ENCODE assay signal across 9 mouse cellular contexts in the genomic region with DNA sequence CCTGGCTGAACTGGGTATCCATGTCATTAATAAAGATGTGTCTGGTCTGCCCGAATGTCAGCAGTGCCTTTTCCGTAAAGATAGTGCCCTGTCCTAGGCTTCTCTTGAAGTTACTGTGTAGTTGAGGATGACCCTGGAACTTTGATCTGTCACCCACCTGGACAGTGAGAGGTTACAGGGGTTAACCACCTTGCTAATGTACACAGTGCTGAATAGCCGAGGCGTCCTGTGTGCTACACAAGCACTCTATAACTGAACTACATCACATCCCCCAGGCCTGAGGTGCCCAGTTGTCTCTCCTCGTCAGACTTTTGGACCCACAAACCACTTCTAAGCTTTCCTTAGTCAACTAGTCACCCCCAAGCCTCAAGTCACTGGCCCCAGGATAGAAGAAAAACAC. TPM values are rescaled to one million over a fixed set of nuclear protein-coding genes. Genes with fewer than 3 reads are reported as not detected.
DNase-seq lines count a peak whose midpoint lies in the region; ATAC-seq and TF ChIP-seq lines count a peak whose summit lies in the region.
"Had no signal": no experiment of that assay in that cellular context is flagged by ENCODE, and none has a peak within 500 bp of the region (broad histone marks: within the 10 kb centered on the region; RNA-seq: fewer than 3 reads in every experiment).

No protein-coding gene starts in this region.

- intact Hi-C loops in gastrocnemius, postnatal 14 days (cut with DNase I; ENCODE audit: low total_unique reads): no loop called here

- peak overlapping the region; percentile 95 for H3K27ac ChIP-seq in testis, adult 2 months (ENCODE audit: control insufficient read depth, insufficient read depth, low read depth, low read length)
- peak overlapping the region; percentile 99 for H3K27ac ChIP-seq in liver, embryonic 12.5 days

- H3K4me1 ChIP-seq in erythroblast, embryonic 14.5 days (ENCODE audit: control insufficient read depth): peaks cover 58% of the 10 kb centered on the region
- peaks cover 18% of the 10 kb centered on the region for H3K4me1 ChIP-seq in testis, adult 2 months (ENCODE audit: control insufficient read depth, insufficient read depth, low read length)
- H3K4me1 ChIP-seq in liver, embryonic 12.5 days: peaks cover 62% of the 10 kb centered on the region

- TF ChIP-seq POLR2A in testis, adult 2 months (IDR thresholded peaks at IDR 0.05; ENCODE audit: control insufficient read depth, low read depth, low read length): no peak; the same call in 1 of the 2 replicates

- peak overlapping the region; percentile 100 for H3K4me2 ChIP-seq in liver, embryonic 12.5 days

- H3K9ac ChIP-seq in liver, embryonic 12.5 days: peak overlapping the region; percentile 96

- peak overlapping the region; percentile 70 for H3K4me3 ChIP-seq in erythroblast, embryonic 14.5 days (replicated peaks)
- peak overlapping the region; percentile 94 for H3K4me3 ChIP-seq in testis, adult 2 months (ENCODE audit: control insufficient read depth, low read depth, low read length)
- peak overlapping the region; percentile 92 for H3K4me3 ChIP-seq in liver, embryonic 12.5 days

- no peaks in the 10 kb centered on the region for H3K9me3 ChIP-seq in erythroblast, embryonic 14.5 days (ENCODE audit: control insufficient read depth, low read length)
- H3K9me3 ChIP-seq in liver, embryonic 12.5 days (replicated peaks): no peaks in the 10 kb centered on the region

- 50% methylated on average over 5 of the region's 5 CpGs for WGBS in liver, embryonic 12.5 days (ENCODE audit: insufficient replicate concordance)

- no peak for ATAC-seq in erythroblast, adult 5-6 weeks (replicated peaks; ENCODE audit: low FRiP score, poor library complexity, severe bottlenecking)
- ATAC-seq in liver, embryonic 12.5 days: no peak

- no peaks in the 10 kb centered on the region for H3K27me3 ChIP-seq in erythroblast, embryonic 14.5 days (ENCODE audit: control insufficient read depth)
- no peaks in the 10 kb centered on the region for H3K27me3 ChIP-seq in testis, adult 2 months (ENCODE audit: control insufficient read depth, insufficient read depth, low read length)
- no peaks in the 10 kb centered on the region for H3K27me3 ChIP-seq in liver, embryonic 12.5 days (replicated peaks)

- no peak for TF ChIP-seq CTCF in testis, adult 2 months (IDR thresholded peaks at IDR 0.05; ENCODE audit: control insufficient read depth, insufficient read depth, insufficient replicate concordance, low read depth, low read length)

- peaks cover 35% of the 10 kb centered on the region for H3K36me3 ChIP-seq in erythroblast, embryonic 14.5 days (ENCODE audit: control insufficient read depth)
- H3K36me3 ChIP-seq in testis, adult 2 months (ENCODE audit: control insufficient read depth, insufficient read depth, low read length): no peaks in the 10 kb centered on the region
- H3K36me3 ChIP-seq in liver, embryonic 12.5 days: peaks cover 28% of the 10 kb centered on the region

- no peak for DNase-seq in testis, postnatal 10 days (ENCODE audit: low spot score)
- DNase-seq in yolk sac, embryonic 10.5 days (ENCODE audit: low spot score): peak; percentile 71
- no peak for DNase-seq in gastrocnemius, postnatal 14 days
- DNase-seq in cerebellum, postnatal 10 days: no peak
- DNase-seq: cerebellum, adult 8-10 months had no signal

RNA-seq across cellular contexts. Expression of gene Znhit2, which starts 1.4 kb away (rescaled TPM):
- polyA plus RNA-seq in erythroblast, embryonic 14.5 days (2012): 8.6 and 9.3 TPM in 2 replicates
- 1.3 and 2.7 TPM in 2 replicates for total RNA-seq in erythroblast, adult 5-6 weeks (2015; ENCODE audit: low replicate concordance)
- total RNA-seq in erythroblast, adult 5-6 weeks (2017; ENCODE audit: low replicate concordance): 2.5 and 6.3 TPM in 2 replicates
- 742 and 891 TPM in 2 replicates for polyA plus RNA-seq in testis, adult 2 months (2012; rRNA removed)
- polyA plus RNA-seq in liver, embryonic 12.5 days (2016; fragmentation: Nextera tagmentation; extraction: Ambion mirVana): 31.1 and 31.8 TPM in 2 replicates
- 1 to 10 TPM; 9.2 to 9.9 TPM for total RNA-seq in gastrocnemius, postnatal 14 days (2021)

RNA-seq across cellular contexts. Expression of gene Fau, which starts 4.8 kb away (rescaled TPM):
- 521 and 530 TPM in 2 replicates for polyA plus RNA-seq in erythroblast, embryonic 14.5 days (2012)
- 503 and 517 TPM in 2 replicates for total RNA-seq in erythroblast, adult 5-6 weeks (2015; ENCODE audit: low replicate concordance)
- 317 and 511 TPM in 2 replicates for total RNA-seq in erythroblast, adult 5-6 weeks (2017; ENCODE audit: low replicate concordance)
- polyA plus RNA-seq in testis, adult 2 months (2012; rRNA removed): 605 and 748 TPM in 2 replicates
- polyA plus RNA-seq in liver, embryonic 12.5 days (2016; fragmentation: Nextera tagmentation; extraction: Ambion mirVana): 699 and 700 TPM in 2 replicates
- 100 to 1,000 TPM; 481 to 546 TPM for total RNA-seq in gastrocnemius, postnatal 14 days (2021)

RNA-seq across cellular contexts. Expression of gene Mrpl49, which starts 4.8 kb away (rescaled TPM):
- polyA plus RNA-seq in erythroblast, embryonic 14.5 days (2012): 4.9 and 6.3 TPM in 2 replicates
- total RNA-seq in erythroblast, adult 5-6 weeks (2015; ENCODE audit: low replicate concordance): 10.0 and 15.3 TPM in 2 replicates
- 8.1 and 10.2 TPM in 2 replicates for total RNA-seq in erythroblast, adult 5-6 weeks (2017; ENCODE audit: low replicate concordance)
- polyA plus RNA-seq in testis, adult 2 months (2012; rRNA removed): 9.5 and 9.8 TPM in 2 replicates
- polyA plus RNA-seq in liver, embryonic 12.5 days (2016; fragmentation: Nextera tagmentation; extraction: Ambion mirVana): 58.0 and 62.7 TPM in 2 replicates
- 10 to 100 TPM; 29.1 to 30.6 TPM for total RNA-seq in gastrocnemius, postnatal 14 days (2021)

RNA-seq across cellular contexts. Expression of gene Tm7sf2, which starts 5.8 kb away (rescaled TPM):
- polyA plus RNA-seq in erythroblast, embryonic 14.5 days (2012): 0.31 and 1.4 TPM in 2 replicates
- 1.2 and 2.3 TPM in 2 replicates for total RNA-seq in erythroblast, adult 5-6 weeks (2015; ENCODE audit: low replicate concordance)
- 0.98 and 4.2 TPM in 2 replicates for total RNA-seq in erythroblast, adult 5-6 weeks (2017; ENCODE audit: low replicate concordance)
- polyA plus RNA-seq in testis, adult 2 months (2012; rRNA removed): 26.0 and 26.5 TPM in 2 replicates
- polyA plus RNA-seq in liver, embryonic 12.5 days (2016; fragmentation: Nextera tagmentation; extraction: Ambion mirVana): 30.0 and 31.4 TPM in 2 replicates
- total RNA-seq in gastrocnemius, postnatal 14 days (2021): 1 to 10 TPM; 3.7 to 4.5 TPM

RNA-seq across cellular contexts. Expression of gene Vps51, which starts 14.6 kb away (rescaled TPM):
- 3.9 and 4.9 TPM in 2 replicates for polyA plus RNA-seq in erythroblast, embryonic 14.5 days (2012)
- total RNA-seq in erythroblast, adult 5-6 weeks (2015; ENCODE audit: low replicate concordance): 16.3 and 21.3 TPM in 2 replicates
- 12.3 and 13.4 TPM in 2 replicates for total RNA-seq in erythroblast, adult 5-6 weeks (2017; ENCODE audit: low replicate concordance)
- polyA plus RNA-seq in testis, adult 2 months (2012; rRNA removed): 48.4 and 52.1 TPM in 2 replicates
- 35.8 and 39.9 TPM in 2 replicates for polyA plus RNA-seq in liver, embryonic 12.5 days (2016; fragmentation: Nextera tagmentation; extraction: Ambion mirVana)
- 10 to 100 TPM; 20.4 to 24.0 TPM for total RNA-seq in gastrocnemius, postnatal 14 days (2021)

Comparison
In these comparisons a context has a peak if more than half of its experiments do, and no peak if none do; other contexts are left out.
1. RNA of gene Znhit2, which starts 1.4 kb away (polyA plus RNA-seq): 742 to 891 TPM in testis, adult 2 months; 31.1 to 31.8 TPM in liver, embryonic 12.5 days and 8.6 to 9.3 TPM in erythroblast, embryonic 14.5 days; every median in the first group is over 10 times any median in the second.
2. Peak in every context shown above with its lines, with median percentiles within 50 percentile points of each other: H3K4me3 ChIP-seq.